Mouse (Mus musculus): Measurements from ENCODE around the gene Mast1. TPM values are rescaled to one million over a fixed set of nuclear protein-coding genes. Genes with fewer than 3 reads are reported as not detected.

Mast1 gene
- total RNA-seq, 2 experiments from 2014 or later = 2.1 to 3.1 TPM

DNA sequence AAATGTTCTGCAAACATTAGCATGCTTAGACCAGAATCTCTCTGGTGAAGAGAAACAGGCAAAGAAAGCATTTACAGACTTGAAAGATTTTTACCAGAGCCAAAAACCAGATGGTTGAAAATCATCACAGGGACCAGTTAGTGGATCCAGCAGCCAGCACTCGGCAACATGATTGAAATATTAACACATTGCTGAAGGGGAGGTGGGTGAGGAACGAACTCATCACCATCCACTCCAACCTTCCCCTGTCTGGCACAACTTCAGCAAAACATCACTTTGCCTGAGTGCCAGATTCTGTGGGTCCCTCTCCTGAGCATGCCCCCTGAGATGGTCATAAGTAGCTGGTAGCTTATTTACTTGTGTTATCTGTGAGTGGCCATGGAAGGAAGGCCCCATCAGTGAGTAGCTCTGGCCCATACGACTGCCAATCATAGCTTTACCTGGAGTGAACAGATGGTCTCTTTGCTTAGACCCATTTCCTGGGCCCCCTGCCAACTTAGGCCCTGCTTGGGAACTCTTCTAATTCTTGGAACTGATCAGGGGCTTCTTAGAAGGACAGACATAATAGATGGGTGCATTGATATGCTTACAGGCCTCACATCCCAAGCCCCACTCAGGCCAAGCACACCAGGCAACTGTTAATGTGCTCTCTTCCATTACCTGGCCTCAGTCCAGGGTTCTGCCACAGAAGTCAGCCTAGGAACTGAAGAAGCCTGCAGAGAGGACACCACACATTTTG, 59.7 kb downstream of the Mast1 start:
- DNase-seq (ENCODE audit: low spot score in 2 of 2) = no peak

DNA sequence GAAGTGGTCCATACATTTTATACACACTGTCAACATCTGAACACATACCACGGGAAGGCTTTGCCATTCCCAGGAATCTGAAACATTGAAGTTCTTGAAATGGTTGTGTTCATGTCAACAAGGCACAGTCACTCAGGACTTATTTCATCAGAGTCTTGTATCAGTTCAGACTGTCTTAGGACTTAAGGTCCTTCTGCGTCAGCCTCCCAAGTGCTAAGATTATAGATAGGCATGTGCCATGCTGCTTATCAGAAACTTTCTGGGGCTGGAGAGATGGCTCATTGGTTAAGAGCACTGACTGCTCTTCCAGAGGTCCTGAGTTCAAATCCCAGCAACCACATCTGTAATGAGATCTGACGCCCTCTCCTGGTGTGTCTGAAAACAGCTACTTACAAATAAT, 62.8 kb downstream of the Mast1 start:
- no peak for DNase-seq (ENCODE audit: low spot score in 2 of 2)

DNA sequence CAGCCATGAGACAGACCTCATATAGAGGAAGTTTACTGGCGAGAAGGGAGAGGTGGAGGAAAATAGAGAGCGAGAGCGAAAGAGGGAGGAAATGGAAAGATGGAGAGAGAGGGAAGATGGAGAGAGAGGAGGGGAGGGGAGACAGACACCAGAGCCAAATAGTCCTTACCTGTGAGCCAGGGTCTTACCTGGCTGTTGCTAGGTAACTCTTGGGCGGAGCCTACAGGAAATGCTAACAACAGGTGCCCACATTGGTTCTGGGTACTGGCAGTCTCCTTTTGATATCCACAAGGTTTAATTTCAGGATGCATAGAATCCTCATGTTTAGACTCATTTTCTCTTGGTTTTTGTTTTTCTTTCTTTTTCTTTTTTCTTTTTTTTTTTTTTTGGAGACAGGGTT, 64.1 kb downstream of the Mast1 start:
- no peak for DNase-seq (ENCODE audit: low spot score in 2 of 2)

GRCm38 (mm10) chr8:84872309-84872965, 64.7 kb downstream of the Mast1 start:
- peak; percentile 22 to 42 for DNase-seq (ENCODE audit: low spot score in 2 of 2)

- DNase-seq (ENCODE audit: low spot score in 2 of 2) = peak; percentile 82 to 85
Observed at GRCm38 (mm10) chr8:84871376-84872308, 65.5 kb downstream of the Mast1 start, which contains the start of gene Syce2. TSS of gene Syce2 (plus strand) at chr8:84872111.

Small RNAs within 50 kb of the gene (microRNA-seq; reads per million reads assigned to microRNA genes)
- gene Gm24197 (ENCODE audit: borderline number of aligned reads in 2 of 2) (0 to 0.61 reads per million in 2 experiments), gene Mir7069 (ENCODE audit: borderline number of aligned reads in 2 of 2) (5.7 to 7.3 reads per million in 2 experiments)

Other genes with a start within 250 kb of the Mast1 start
- 10 to 100 TPM; 71.3 to 77.8 TPM for gene Nacc1, start 249.5 kb downstream of the Mast1 start, total RNA-seq (2021)
- 1 to 10 TPM; 2.7 to 2.8 TPM for gene Lyl1, start 235.9 kb downstream of the Mast1 start, total RNA-seq (2021)
- gene G430095P16Rik, start 214.4 kb downstream of the Mast1 start, total RNA-seq (2021) = under 1 TPM; 0.45 to 0.76 TPM
- gene Nfix, start 137.0 kb downstream of the Mast1 start, total RNA-seq (2021) = 100 to 1,000 TPM in 1 of 2 experiments, 10 to 100 TPM in 1; 92.2 to 127 TPM
- gene Dand5, start 114.5 kb downstream of the Mast1 start, total RNA-seq (2021) = 10 to 100 TPM; 10.6 to 10.8 TPM
- 10 to 100 TPM; 62.0 to 71.1 TPM for gene Gadd45gip1, start 105.8 kb downstream of the Mast1 start, total RNA-seq (2021)
- gene Rad23a, start 96.7 kb downstream of the Mast1 start, total RNA-seq (2021) = 100 to 1,000 TPM; 109 to 113 TPM
- gene Calr, start 90.4 kb downstream of the Mast1 start, total RNA-seq (2021) = 100 to 1,000 TPM; 606 to 686 TPM
- 10 to 100 TPM; 58.8 to 69.6 TPM for gene Farsa, start 80.4 kb downstream of the Mast1 start, total RNA-seq (2021)
- gene Syce2, start 65.2 kb downstream of the Mast1 start, total RNA-seq (2021) = 1 to 10 TPM; 6.9 to 9.4 TPM
- gene Gcdh, start 43.4 kb downstream of the Mast1 start, total RNA-seq (2021) = 10 to 100 TPM; 52.4 to 56.5 TPM
- not detected for gene Klf1, start 35.4 kb downstream of the Mast1 start, total RNA-seq (2021)
- gene Dnase2a, start 28.8 kb downstream of the Mast1 start, total RNA-seq (2021) = 10 to 100 TPM; 11.2 to 12.5 TPM
- gene Rtbdn, start 9.6 kb upstream of the Mast1 start, total RNA-seq (2021) = under 1 TPM in 1 of 2 experiments, not detected in 1; 0.16 TPM
- 1 to 10 TPM; 1.9 TPM for gene Gm49661, start 32.1 kb upstream of the Mast1 start, total RNA-seq (2021)
- gene Prdx2, start 32.2 kb upstream of the Mast1 start, total RNA-seq (2021) = 100 to 1,000 TPM; 740 to 761 TPM
- 100 to 1,000 TPM in 1 of 2 experiments, 10 to 100 TPM in 1; 80.9 to 131 TPM for gene Rnaseh2a, start 32.4 kb upstream of the Mast1 start, total RNA-seq (2021)
- 10 to 100 TPM; 27.1 to 28.5 TPM for gene Junb, start 41.4 kb upstream of the Mast1 start, total RNA-seq (2021)
- gene Hook2, start 53.2 kb upstream of the Mast1 start, total RNA-seq (2021) = 1 to 10 TPM; 6.3 to 7.2 TPM
- gene Best2, start 77.2 kb upstream of the Mast1 start, total RNA-seq (2021) = not detected
- gene Asna1, start 87.9 kb upstream of the Mast1 start, total RNA-seq (2021) = 100 to 1,000 TPM in 1 of 2 experiments, 10 to 100 TPM in 1; 89.2 to 100 TPM
- gene Trir, start 89.5 kb upstream of the Mast1 start, total RNA-seq (2021) = 100 to 1,000 TPM; 162 to 192 TPM
- gene Tnpo2, start 99.6 kb upstream of the Mast1 start, total RNA-seq (2021) = 10 to 100 TPM; 67.8 to 80.4 TPM
- gene Fbxw9, start 122.7 kb upstream of the Mast1 start, total RNA-seq (2021) = 10 to 100 TPM; 11.1 to 18.1 TPM
- gene Gm5741, start 130.6 kb upstream of the Mast1 start, total RNA-seq (2021) = not detected
- gene Dhps, start 134.4 kb upstream of the Mast1 start, total RNA-seq (2021) = 10 to 100 TPM; 25.5 to 26.4 TPM
- gene Wdr83os, start 143.4 kb upstream of the Mast1 start, total RNA-seq (2021) = 10 to 100 TPM; 72.6 to 87.7 TPM
- gene Wdr83, start 143.9 kb upstream of the Mast1 start, total RNA-seq (2021) = 10 to 100 TPM; 21.1 to 23.1 TPM
- gene Man2b1, start 145.9 kb upstream of the Mast1 start, total RNA-seq (2021) = 10 to 100 TPM; 43.2 to 51.8 TPM
- gene Zfp791, start 185.7 kb upstream of the Mast1 start, total RNA-seq (2021) = 1 to 10 TPM; 2.2 TPM
- not detected for gene Cks1brt, start 214.6 kb upstream of the Mast1 start, total RNA-seq (2021)